Mouse (Mus musculus) bone marrow macrophage, adult 2 months (primary cell): ENCODE data around the gene Bicral.

ENCODE experiments used
- CTCF ChIP-seq: IDR thresholded peaks from 2 replicates; pipeline ENCODE4 v1.5.1; 2012; ENCODE audit warnings: low read depth, mild to moderate bottlenecking, low read length, moderate library complexity
- POLR2A ChIP-seq: IDR thresholded peaks from 2 replicates; pipeline ENCODE4 v1.6.1; 2012; ENCODE audit warnings: mild to moderate bottlenecking, low read depth, low read length, borderline replicate concordance

DNA sequence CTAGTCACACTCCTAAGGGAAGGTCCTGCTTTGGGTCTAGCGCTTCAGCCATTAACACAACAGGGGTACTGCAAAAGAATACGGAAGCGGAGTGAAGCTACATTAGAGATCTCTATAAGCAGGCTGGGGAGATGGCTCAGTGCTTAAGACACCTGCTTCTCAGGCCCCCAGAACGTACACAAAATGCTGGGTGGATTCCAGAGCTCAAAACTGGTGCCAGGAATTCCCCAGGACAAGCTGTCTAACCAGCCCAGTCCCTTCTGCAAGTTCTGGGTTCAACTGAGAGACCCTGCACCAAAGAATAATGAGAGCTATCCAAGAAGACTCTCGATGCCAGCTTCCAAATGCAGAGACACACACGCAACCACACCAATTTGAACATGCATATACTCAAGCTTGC lies 23.4 kb upstream of the Bicral start:
- TF ChIP-seq CTCF (no peak), POLR2A (no peak)
